Mouse (Mus musculus) lung, embryonic 16.5 days (tissue): ENCODE results near the gene Gm9833. TPM values are rescaled to one million over a fixed set of nuclear protein-coding genes. Genes with fewer than 3 reads are reported as not detected.

ENCODE experiments used
- ATAC-seq: fragments of 200-750 bp; cut with Nextera tagmentation; 2 replicates; pipeline ENCODE4 v1.8.0; 2017; ENCODE audit warnings: low read depth, mild to moderate bottlenecking, moderate library complexity
- H3K27ac ChIP-seq: fragments of 300-500 bp; sonication (generic); 2 replicates; pipeline ENCODE4 v1.5.1; 2014; ENCODE audit warnings: mild to moderate bottlenecking, control low read depth, low read length
- H3K27me3 ChIP-seq: fragments of 300-500 bp; sonication (generic); 2 replicates; pipeline ENCODE4 v1.6.1; 2014; ENCODE audit warnings: low read depth, low read length, mixed read lengths; ENCODE audit not compliant: control insufficient read depth, insufficient read depth
- H3K36me3 ChIP-seq: fragments of 300-500 bp; sonication (generic); 2 replicates; pipeline ENCODE4 v1.6.1; 2014; ENCODE audit warnings: low read length; ENCODE audit not compliant: control insufficient read depth, insufficient read depth
- H3K4me1 ChIP-seq: fragments of 300-500 bp; sonication (generic); replicated peaks from 2 replicates; pipeline ENCODE4 v1.6.1; 2014; ENCODE audit warnings: low read length, mixed read lengths; ENCODE audit not compliant: control insufficient read depth, insufficient read depth
- H3K4me2 ChIP-seq: fragments of 300-500 bp; sonication (generic); 2 replicates; pipeline ENCODE4 v1.6.1; 2014; ENCODE audit warnings: low read depth, low read length, control low read depth
- H3K4me3 ChIP-seq: fragments of 300-500 bp; sonication (generic); 2 replicates; pipeline ENCODE4 v1.5.1; 2014; ENCODE audit warnings: mild to moderate bottlenecking, low read length, control low read depth
- H3K9ac ChIP-seq: fragments of 300-500 bp; sonication (generic); 2 replicates; pipeline ENCODE4 v1.6.1; 2014; ENCODE audit warnings: low read length, control low read depth
- H3K9me3 ChIP-seq: fragments of 300-500 bp; sonication (generic); 2 replicates; pipeline ENCODE4 v1.6.1; 2016; ENCODE audit warnings: low read length; ENCODE audit not compliant: control insufficient read depth
- WGBS: fragments of 180-500 bp; shearing (Covaris S2); extraction: QIAGEN DNeasy Blood & Tissue Kit; methylation state at CpG from one replicate; pipeline ENCODE4 v1.1.7; 2014; 5-methylcytosine and 5-hydroxymethylcytosine counted together
- polyA plus RNA-seq: library from polyadenylated mRNA; unstranded; fragments of >200 nt; fragmentation: Nextera tagmentation; extraction: Ambion mirVana; gene quantifications from 2 replicates; pipeline ENCODE4 v1.2.1, GENCODE M21; 2015

Gene Gm9833
- polyA plus RNA-seq, 1 experiment from 2014 or later, result 3.8 TPM

GRCm38 (mm10) chr3:10112660-10113059 lies 24.8 kb downstream of the Gm9833 start:
- H3K9ac ChIP-seq, result no peak overlapping the region
- no peak overlapping the region for H3K4me2 ChIP-seq
- H3K27me3 ChIP-seq, result no peaks in the 10 kb centered on the region
- no peaks in the 10 kb centered on the region for H3K36me3 ChIP-seq
- no peak overlapping the region for H3K27ac ChIP-seq
- 96% methylated on average over 2 of the region's 2 CpGs for WGBS
- ATAC-seq, result no peak
- H3K4me1 ChIP-seq, result no peaks in the 10 kb centered on the region
- no peaks in the 10 kb centered on the region for H3K9me3 ChIP-seq
- no peak overlapping the region for H3K4me3 ChIP-seq

- WGBS, result 88% methylated on average over 12 of the region's 12 CpGs
- no peaks in the 10 kb centered on the region for H3K9me3 ChIP-seq
- no peaks in the 10 kb centered on the region for H3K4me1 ChIP-seq
- no peak for ATAC-seq
- no peak overlapping the region for H3K27ac ChIP-seq
- H3K9ac ChIP-seq, result no peak overlapping the region
- H3K36me3 ChIP-seq, result no peaks in the 10 kb centered on the region
- H3K4me3 ChIP-seq, result no peak overlapping the region
- H3K4me2 ChIP-seq, result no peak overlapping the region
- H3K27me3 ChIP-seq, result no peaks in the 10 kb centered on the region
These were observed 28.6 kb downstream of the Gm9833 start for GRCm38 (mm10) chr3:10116531-10116930.

- no peaks in the 10 kb centered on the region for H3K9me3 ChIP-seq
- 76% methylated on average over 9 of the region's 9 CpGs for WGBS
- no peak for ATAC-seq
- no peak overlapping the region for H3K4me2 ChIP-seq
- no peak overlapping the region for H3K9ac ChIP-seq
- H3K36me3 ChIP-seq, result no peaks in the 10 kb centered on the region
- no peak overlapping the region for H3K27ac ChIP-seq
- no peaks in the 10 kb centered on the region for H3K27me3 ChIP-seq
- no peak overlapping the region for H3K4me3 ChIP-seq
- no peaks in the 10 kb centered on the region for H3K4me1 ChIP-seq
These were observed 33.3 kb downstream of the Gm9833 start for GRCm38 (mm10) chr3:10121232-10121631.

GRCm38 (mm10) chr3:10121956-10122739 lies 34.2 kb downstream of the Gm9833 start:
- Histone ChIP-seq H3K36me3 (no peaks in the 10 kb centered on the region), H3K4me3 (no peak overlapping the region), H3K4me2 (no peak overlapping the region), H3K9me3 (no peaks in the 10 kb centered on the region), H3K27ac (no peak overlapping the region), H3K9ac (no peak overlapping the region), H3K4me1 (no peaks in the 10 kb centered on the region), H3K27me3 (no peaks in the 10 kb centered on the region)
- 62% methylated on average over 6 of the region's 6 CpGs for WGBS
- ATAC-seq, result no peak

- Histone ChIP-seq H3K4me1 (no peaks in the 10 kb centered on the region), H3K27me3 (no peaks in the 10 kb centered on the region), H3K9ac (no peak overlapping the region), H3K27ac (no peak overlapping the region), H3K4me2 (no peak overlapping the region), H3K4me3 (no peak overlapping the region), H3K36me3 (no peaks in the 10 kb centered on the region), H3K9me3 (no peaks in the 10 kb centered on the region)
- ATAC-seq, result no peak
- WGBS, result 83% methylated on average over 1 of the region's 1 CpGs
These were observed 35.7 kb downstream of the Gm9833 start for GRCm38 (mm10) chr3:10123615-10124014.

GRCm38 (mm10) chr3:10124071-10124470 lies 36.2 kb downstream of the Gm9833 start:
- no peak overlapping the region for H3K9ac ChIP-seq
- ATAC-seq, result no peak
- H3K4me2 ChIP-seq, result no peak overlapping the region
- no peaks in the 10 kb centered on the region for H3K36me3 ChIP-seq
- H3K4me3 ChIP-seq, result no peak overlapping the region
- WGBS, result 87% methylated on average over 2 of the region's 2 CpGs
- H3K27me3 ChIP-seq, result no peaks in the 10 kb centered on the region
- H3K4me1 ChIP-seq, result no peaks in the 10 kb centered on the region
- no peaks in the 10 kb centered on the region for H3K9me3 ChIP-seq
- H3K27ac ChIP-seq, result no peak overlapping the region

- no peaks in the 10 kb centered on the region for H3K36me3 ChIP-seq
- no peak overlapping the region for H3K4me3 ChIP-seq
- no peak overlapping the region for H3K9ac ChIP-seq
- no peaks in the 10 kb centered on the region for H3K9me3 ChIP-seq
- 69% methylated on average over 4 of the region's 4 CpGs for WGBS
- H3K4me2 ChIP-seq, result no peak overlapping the region
- H3K27me3 ChIP-seq, result no peaks in the 10 kb centered on the region
- H3K4me1 ChIP-seq, result no peaks in the 10 kb centered on the region
- ATAC-seq, result no peak
- no peak overlapping the region for H3K27ac ChIP-seq
These were observed 37.4 kb downstream of the Gm9833 start for GRCm38 (mm10) chr3:10125301-10125700.

- H3K4me2 ChIP-seq, result no peak overlapping the region
- no peak overlapping the region for H3K4me3 ChIP-seq
- ATAC-seq, result no peak
- no peaks in the 10 kb centered on the region for H3K27me3 ChIP-seq
- no peaks in the 10 kb centered on the region for H3K9me3 ChIP-seq
- H3K4me1 ChIP-seq, result no peaks in the 10 kb centered on the region
- H3K27ac ChIP-seq, result no peak overlapping the region
- no peaks in the 10 kb centered on the region for H3K36me3 ChIP-seq
- WGBS, result 48% methylated on average over 2 of the region's 2 CpGs
- H3K9ac ChIP-seq, result no peak overlapping the region
These were observed 38.1 kb downstream of the Gm9833 start for GRCm38 (mm10) chr3:10126036-10126435.

- H3K36me3 ChIP-seq, result no peaks in the 10 kb centered on the region
These were observed 38.6 kb downstream of the Gm9833 start for GRCm38 (mm10) chr3:10126502-10126901.

More at GRCm38 (mm10) chr3:10126502-10126901, 38.6 kb downstream of the Gm9833 start:
- no peaks in the 10 kb centered on the region for H3K27me3 ChIP-seq
- H3K4me1 ChIP-seq, result no peaks in the 10 kb centered on the region
- no peaks in the 10 kb centered on the region for H3K9me3 ChIP-seq
- WGBS, result 76% methylated on average over 2 of the region's 2 CpGs
- no peak overlapping the region for H3K4me2 ChIP-seq
- no peak overlapping the region for H3K27ac ChIP-seq
- H3K4me3 ChIP-seq, result no peak overlapping the region
- no peak for ATAC-seq
- H3K9ac ChIP-seq, result no peak overlapping the region
